Mouse (Mus musculus) embryo, embryonic 11.5 days (tissue): ENCODE data around the gene Defb15.
A peak's percentile ranks its signal among the peaks of the same experiment; 100 is the strongest.
"Not testable (repeated sequence)": the region's sequence is repeated elsewhere in the genome, so short reads cannot be mapped to it uniquely, and the experiment has no call there.

Experiments used
- DNase-seq: peaks from one replicate; pipeline ENCODE4 v3.0.0-alpha.2; 2012; ENCODE audit warnings: low read depth, low spot score

Gene Defb15

GRCm38 (mm10) chr8:21932610-21933009 is at the start of gene Defb15:
Gene Defb15 (minus strand): TSS chr8:21932710.
- DNase-seq = no peak

- no peak for DNase-seq
Measured at GRCm38 (mm10) chr8:21981664-21982337, 49.3 kb upstream of the Defb15 start.

GRCm38 (mm10) chr8:21978193-21978592 is 45.7 kb upstream of the Defb15 start:
- no peak for DNase-seq

- DNase-seq = no peak
Measured at GRCm38 (mm10) chr8:21969475-21969874, 37.0 kb upstream of the Defb15 start, which contains the start of gene Ccdc70. Gene Ccdc70 (plus strand): TSS chr8:21969775.

GRCm38 (mm10) chr8:21966646-21967045 is 34.1 kb upstream of the Defb15 start:
- DNase-seq = no peak

- no peak for DNase-seq
Measured at GRCm38 (mm10) chr8:21958414-21958813, 25.9 kb upstream of the Defb15 start, which contains the start of gene Fam90a1a. Gene Fam90a1a (plus strand): TSS chr8:21958714.

- no peak for DNase-seq
Measured at GRCm38 (mm10) chr8:21956336-21956735, 23.8 kb upstream of the Defb15 start.

- DNase-seq = peak; percentile 27
Measured at GRCm38 (mm10) chr8:21955321-21955720, 22.8 kb upstream of the Defb15 start.

- DNase-seq = no peak
Measured at GRCm38 (mm10) chr8:21947311-21948017, 15.0 kb upstream of the Defb15 start.

- DNase-seq = no peak
Measured at GRCm38 (mm10) chr8:21946462-21946861, 14.0 kb upstream of the Defb15 start, which contains the start of gene Defb13. Gene Defb13 (plus strand): TSS chr8:21946762.

- DNase-seq = not testable (repeated sequence)
Measured at GRCm38 (mm10) chr8:21938052-21938451, 5.5 kb upstream of the Defb15 start, which contains the start of gene Defb35. Gene Defb35 (plus strand): TSS chr8:21938352.

- DNase-seq = not testable (repeated sequence)
Measured at GRCm38 (mm10) chr8:21930754-21931153, 1.8 kb downstream of the Defb15 start.

- DNase-seq = no peak
Measured at GRCm38 (mm10) chr8:21915625-21916024, 16.9 kb downstream of the Defb15 start.

GRCm38 (mm10) chr8:21912554-21912953 is 20.0 kb downstream of the Defb15 start:
- no peak for DNase-seq

GRCm38 (mm10) chr8:21911931-21912330 is 20.6 kb downstream of the Defb15 start:
- no peak for DNase-seq

GRCm38 (mm10) chr8:21906290-21906689 is 26.2 kb downstream of the Defb15 start, which contains the start of gene Defb11:
Gene Defb11 (minus strand): TSS chr8:21906412.
- DNase-seq = not testable (repeated sequence)

GRCm38 (mm10) chr8:21885321-21885720 is 47.2 kb downstream of the Defb15 start, which contains the start of gene Defb9:
Gene Defb9 (minus strand): TSS chr8:21885421.
- not testable (repeated sequence) for DNase-seq
